Comparison of ENCODE assay signal across 23 mouse cellular contexts in genomic region chr4:59069276-59069675, GRCm38 (mm10).
"Had no signal": no experiment of that assay in that cellular context is flagged by ENCODE, and none has a peak within 500 bp of the region (broad histone marks: within the 10 kb centered on the region; RNA-seq: fewer than 3 reads in every experiment).

No protein-coding gene starts in this region.

- DNase-seq: gastrocnemius, adult 2 months; gastrocnemius, postnatal 10 days; gastrocnemius, postnatal 25 days; heart, adult 18-20 months; heart, postnatal 10 days; heart, postnatal 4 days; kidney, adult 18-20 months; kidney, adult 8-10 months; kidney, postnatal 10 days; kidney, postnatal 25 days; kidney, postnatal 4 days; liver had no signal

- H3K27ac ChIP-seq: gastrocnemius, adult 2 months; heart, embryonic 10.5 days; hindbrain, embryonic 10.5 days; hindbrain, embryonic 13.5 days; hindbrain, embryonic 15.5 days; intestine, embryonic 15.5 days; layer of hippocampus, adult 2 months; left cerebral cortex, adult 2 months; limb, embryonic 10.5 days; limb, embryonic 12.5 days had no signal

- H3K36me3 ChIP-seq: heart, embryonic 10.5 days; heart, embryonic 12.5 days; hindbrain, embryonic 10.5 days; hindbrain, embryonic 13.5 days; hindbrain, embryonic 15.5 days; intestine, embryonic 15.5 days; limb, embryonic 10.5 days; limb, embryonic 12.5 days had no signal

- ATAC-seq: inflammation-experienced regulatory T-cells, adult 6 months; intestine, embryonic 15.5 days had no signal

- H3K4me2 ChIP-seq: heart, embryonic 12.5 days; hindbrain, embryonic 13.5 days; hindbrain, embryonic 15.5 days; intestine, embryonic 15.5 days; limb, embryonic 12.5 days had no signal

- H3K9ac ChIP-seq: heart, embryonic 12.5 days; hindbrain, embryonic 13.5 days; hindbrain, embryonic 15.5 days; intestine, embryonic 15.5 days; limb, embryonic 12.5 days had no signal

- H3K4me1 ChIP-seq: heart, embryonic 10.5 days; heart, embryonic 12.5 days; hindbrain, embryonic 10.5 days; hindbrain, embryonic 13.5 days; hindbrain, embryonic 15.5 days; intestine, embryonic 15.5 days; limb, embryonic 10.5 days; limb, embryonic 12.5 days had no signal

- H3K4me3 ChIP-seq: gastrocnemius, adult 2 months; heart, embryonic 10.5 days; heart, embryonic 12.5 days; hindbrain, embryonic 10.5 days; hindbrain, embryonic 13.5 days; hindbrain, embryonic 15.5 days; intestine, embryonic 15.5 days; layer of hippocampus, adult 2 months; left cerebral cortex, adult 2 months; limb, embryonic 10.5 days; limb, embryonic 12.5 days had no signal

- H3K9me3 ChIP-seq: heart, embryonic 10.5 days; heart, embryonic 12.5 days; hindbrain, embryonic 10.5 days; hindbrain, embryonic 13.5 days; hindbrain, embryonic 15.5 days; intestine, embryonic 15.5 days; limb, embryonic 10.5 days; limb, embryonic 12.5 days had no signal

- H3K27me3 ChIP-seq: heart, embryonic 12.5 days; hindbrain, embryonic 13.5 days; hindbrain, embryonic 15.5 days; intestine, embryonic 15.5 days; limb, embryonic 12.5 days had no signal
